Mouse (Mus musculus) cortical plate, adult 2 months (tissue): ENCODE data around the gene Bank1. TPM values are rescaled to one million over a fixed set of nuclear protein-coding genes. Genes with fewer than 3 reads are reported as not detected.
"Not testable (repeated sequence)": the region's sequence is repeated elsewhere in the genome, so short reads cannot be mapped to it uniquely, and the experiment has no call there.

ENCODE experiments used
- H3K27ac ChIP-seq: fragments of 200-500 bp; 2 replicates; pipeline ENCODE4 v1.5.1; 2012; ENCODE audit warnings: low read length, control low read depth, inconsistent platforms; ENCODE audit not compliant: insufficient read depth
- H3K4me1 ChIP-seq: fragments of 200-500 bp; 2 replicates; pipeline ENCODE4 v1.6.1; 2011; ENCODE audit warnings: low read length; ENCODE audit not compliant: control insufficient read depth, insufficient read depth
- H3K4me3 ChIP-seq: fragments of 200-500 bp; 2 replicates; pipeline ENCODE4 v1.5.1; 2011; ENCODE audit warnings: mild to moderate bottlenecking, low read length, control low read depth; ENCODE audit not compliant: insufficient read depth
- CTCF ChIP-seq: fragments of 200-500 bp; IDR thresholded peaks from 2 replicates; pipeline ENCODE4 v1.5.1; 2011; ENCODE audit warnings: mild to moderate bottlenecking, control low read depth, low read length; ENCODE audit not compliant: insufficient read depth; ENCODE audit errors: extremely low read depth
- POLR2A ChIP-seq: fragments of 200-500 bp; IDR thresholded peaks from 2 replicates; pipeline ENCODE4 v1.6.1; 2011; ENCODE audit warnings: mild to moderate bottlenecking, low read length, control low read depth; ENCODE audit not compliant: insufficient read depth; ENCODE audit errors: extremely low read depth
- polyA plus RNA-seq: library from polyadenylated mRNA; depleted of rRNA; stranded (reverse); fragments of >200 nt; gene quantifications from 2 replicates; pipeline ENCODE4 v1.2.3, GENCODE M21; 2012

The Bank1 gene
- polyA plus RNA-seq, 1 experiment, result 1.5 TPM

DNA sequence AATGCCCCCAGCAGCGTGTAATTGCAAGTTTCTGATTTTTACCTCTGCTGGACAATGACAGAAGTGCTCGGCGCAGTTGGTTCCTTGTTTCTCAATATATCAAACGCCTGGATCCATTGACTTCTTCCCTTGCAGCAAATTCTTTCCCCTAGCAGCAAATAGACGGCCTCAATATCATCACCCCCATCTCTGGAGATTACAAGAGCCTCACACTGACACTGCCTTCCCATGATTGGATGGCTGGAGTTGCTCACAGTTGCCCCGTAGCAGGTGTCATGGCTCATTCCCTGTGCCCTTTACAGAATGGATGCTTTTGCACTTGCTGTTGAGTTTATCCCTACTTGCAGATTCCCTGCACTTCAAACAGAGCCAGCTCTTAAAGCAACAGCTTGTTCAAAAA lies 3.3 kb upstream of the Bank1 start:
- TF ChIP-seq CTCF (no peak), POLR2A (no peak)
- Histone ChIP-seq H3K4me1 (no peaks in the 10 kb centered on the region; the same call in 1 of the 2 replicates), H3K27ac (no peak overlapping the region), H3K4me3 (no peak overlapping the region)

GRCm38 (mm10) chr3:136324716-136325115 lies 1.1 kb downstream of the Bank1 start:
- not testable (repeated sequence) for H3K27ac ChIP-seq, H3K4me3 ChIP-seq, H3K4me1 ChIP-seq

DNA sequence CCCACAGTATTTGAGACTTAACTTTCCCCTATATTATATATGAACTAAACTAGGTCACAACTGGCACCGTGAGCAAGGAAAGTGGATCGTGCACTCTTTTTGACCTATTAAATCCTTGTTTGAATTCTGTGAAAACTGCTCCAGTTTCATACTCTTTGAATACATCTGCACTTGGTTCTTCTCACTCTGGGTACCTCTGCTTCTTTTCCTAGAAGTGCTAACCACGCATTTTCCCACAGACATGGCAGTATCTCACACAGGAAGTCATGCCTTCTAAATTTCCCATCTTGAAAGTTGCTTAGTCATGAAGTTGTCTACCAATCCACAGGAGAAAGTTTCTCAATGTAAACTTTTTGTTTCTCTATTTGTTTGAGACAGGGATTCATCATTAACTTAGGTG lies 3.9 kb downstream of the Bank1 start:
- no peak overlapping the region for H3K4me3 ChIP-seq
- no peaks in the 10 kb centered on the region for H3K4me1 ChIP-seq
- no peak overlapping the region for H3K27ac ChIP-seq
- TF ChIP-seq CTCF (no peak), POLR2A (no peak)

GRCm38 (mm10) chr3:136308487-136308886 lies 17.4 kb downstream of the Bank1 start:
- TF ChIP-seq POLR2A (no peak), CTCF (no peak)
- no peak overlapping the region for H3K27ac ChIP-seq

DNA sequence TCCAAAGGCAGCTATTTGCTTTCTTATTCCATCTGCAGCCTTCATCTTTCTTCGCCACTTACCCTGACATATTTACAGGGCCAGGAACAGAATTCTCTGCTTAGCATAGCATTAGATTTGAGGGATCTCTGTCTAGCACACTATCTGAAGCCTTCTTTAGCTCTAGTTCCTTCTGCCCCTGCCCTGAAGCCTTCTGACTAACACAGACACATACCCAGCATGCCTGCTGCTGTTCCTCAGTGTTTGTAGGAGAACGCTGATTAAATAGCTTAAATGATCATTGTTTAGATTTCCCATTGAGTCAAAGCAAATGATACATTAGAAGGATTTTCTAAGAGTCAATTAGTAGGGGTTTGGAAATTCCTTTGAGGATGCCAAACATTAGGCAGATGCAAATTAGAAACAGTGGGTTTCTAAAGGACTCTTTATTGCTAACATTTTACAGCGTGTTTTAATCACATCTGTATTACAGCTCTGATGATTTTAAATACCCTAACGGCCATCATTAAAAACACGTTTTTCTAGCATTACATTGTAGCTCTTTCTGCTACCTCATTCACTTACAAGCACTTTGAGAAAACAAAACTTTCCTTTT lies 19.2 kb downstream of the Bank1 start:
- no peak for TF ChIP-seq CTCF
- TF ChIP-seq POLR2A, result no peak
- Histone ChIP-seq H3K4me3 (no peak overlapping the region), H3K4me1 (no peaks in the 10 kb centered on the region), H3K27ac (no peak overlapping the region)

More at GRCm38 (mm10) chr3:136308487-136308886, 17.4 kb downstream of the Bank1 start:
- Histone ChIP-seq H3K4me1 (no peaks in the 10 kb centered on the region), H3K4me3 (no peak overlapping the region)

GRCm38 (mm10) chr3:136302541-136302940 lies 23.3 kb downstream of the Bank1 start:
- no peaks in the 10 kb centered on the region for H3K4me1 ChIP-seq
- no peak overlapping the region for H3K27ac ChIP-seq
- no peak overlapping the region for H3K4me3 ChIP-seq
- no peak for TF ChIP-seq POLR2A
- no peak for TF ChIP-seq CTCF

GRCm38 (mm10) chr3:136300810-136301209 lies 25.1 kb downstream of the Bank1 start:
- not testable (repeated sequence) for H3K27ac ChIP-seq, H3K4me3 ChIP-seq, H3K4me1 ChIP-seq

DNA sequence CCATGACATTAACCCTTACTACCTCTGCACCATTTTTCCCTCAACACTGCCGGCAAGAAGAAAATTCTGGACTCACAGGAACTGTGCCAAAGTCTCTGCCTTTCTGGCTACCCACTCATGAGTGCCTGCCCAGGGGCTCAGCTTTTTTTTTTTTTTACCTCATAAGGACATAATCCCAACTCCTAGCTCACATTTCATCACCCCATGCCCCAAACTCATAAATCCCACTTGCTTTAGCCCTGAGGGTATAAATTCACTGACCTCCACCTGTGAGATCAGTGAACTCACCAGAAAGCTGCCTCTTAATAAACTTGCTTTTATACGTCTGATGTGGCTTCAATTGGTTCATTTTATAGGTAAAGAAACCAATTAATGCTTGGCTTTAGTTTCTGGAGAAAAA lies 28.5 kb downstream of the Bank1 start:
- Histone ChIP-seq H3K27ac (no peak overlapping the region), H3K4me1 (no peaks in the 10 kb centered on the region), H3K4me3 (no peak overlapping the region)
- TF ChIP-seq CTCF (no peak), POLR2A (no peak)

GRCm38 (mm10) chr3:136295250-136295649 lies 30.6 kb downstream of the Bank1 start:
- TF ChIP-seq CTCF (no peak), POLR2A (no peak)
- Histone ChIP-seq H3K4me1 (no peaks in the 10 kb centered on the region), H3K4me3 (no peak overlapping the region), H3K27ac (no peak overlapping the region)

DNA sequence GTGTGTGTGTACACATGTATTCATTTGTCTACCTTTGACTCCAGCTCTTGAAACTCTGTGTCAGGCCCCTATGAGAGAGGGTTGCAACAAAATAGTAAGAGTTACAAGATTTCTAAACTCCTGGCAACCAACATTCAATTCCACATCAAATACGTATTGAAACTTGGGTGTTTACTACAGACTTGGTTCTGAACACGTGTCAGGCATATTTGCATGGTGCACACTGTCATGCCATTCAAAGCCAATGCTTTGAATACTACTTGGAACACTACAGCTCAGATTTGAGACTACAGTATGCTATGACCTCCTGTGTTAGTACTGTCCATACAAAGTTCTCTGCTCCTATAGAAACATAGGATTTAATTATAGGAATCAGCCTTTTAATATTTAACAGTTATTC lies 38.0 kb downstream of the Bank1 start:
- Histone ChIP-seq H3K4me1 (no peaks in the 10 kb centered on the region), H3K27ac (no peak overlapping the region), H3K4me3 (no peak overlapping the region)
- no peak for TF ChIP-seq CTCF
- no peak for TF ChIP-seq POLR2A

DNA sequence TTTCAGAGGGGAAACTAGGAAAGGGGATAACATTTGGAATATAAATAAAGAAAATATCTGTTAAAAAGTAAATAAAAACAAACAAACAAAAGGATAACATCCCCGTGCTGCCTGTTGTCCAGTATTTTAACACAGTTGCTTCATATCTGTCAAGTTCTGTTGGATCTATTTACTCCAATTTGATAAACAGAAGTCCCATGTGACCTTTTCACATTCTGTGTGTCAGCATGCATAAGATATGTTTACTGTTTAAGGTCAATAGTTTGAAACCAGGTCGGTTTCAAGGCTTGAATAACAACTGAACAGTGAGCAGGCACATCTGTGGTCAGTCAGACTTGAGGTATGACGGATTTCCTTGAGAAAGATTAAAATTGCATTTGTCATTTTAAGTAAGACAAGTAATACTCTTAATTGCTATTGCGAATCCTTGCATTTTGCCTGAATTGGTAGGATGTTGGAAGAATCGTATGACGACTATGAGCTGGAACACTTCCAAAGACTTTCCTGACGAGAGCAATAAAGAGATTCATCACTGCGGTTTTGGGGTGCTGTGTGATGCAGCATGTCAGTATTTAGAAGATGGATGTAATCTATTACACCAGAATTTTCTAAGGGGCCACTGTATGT lies 60.8 kb downstream of the Bank1 start:
- no peak overlapping the region for H3K4me3 ChIP-seq
- H3K27ac ChIP-seq, result no peak overlapping the region
- no peaks in the 10 kb centered on the region for H3K4me1 ChIP-seq
- TF ChIP-seq CTCF (no peak), POLR2A (no peak)
